Mouse (Mus musculus): ENCODE measurements around the gene Gigyf2.
A peak's percentile ranks its signal among the peaks of the same experiment; 100 is the strongest.

Gigyf2 gene

DNA sequence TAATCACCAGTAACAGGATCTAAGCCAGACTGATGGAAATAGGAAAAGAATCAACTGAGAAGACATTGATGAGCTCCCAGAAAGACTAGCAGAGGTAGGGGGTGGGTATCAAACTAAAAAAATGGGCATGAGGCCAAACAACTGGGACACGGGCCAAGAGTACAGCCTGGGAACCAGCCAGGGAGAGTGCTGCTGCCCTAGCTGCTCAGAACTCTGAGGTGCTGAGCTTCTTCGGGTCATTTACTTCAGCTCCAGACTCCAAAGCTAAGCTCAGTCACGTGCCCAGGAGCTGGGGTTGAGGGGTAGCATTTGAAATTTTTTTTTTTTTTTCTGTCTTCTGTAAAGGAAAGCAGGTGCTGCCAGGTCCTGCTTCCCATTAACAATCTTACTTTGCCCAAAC, 10.1 kb upstream of the Gigyf2 start:
- no peak for DNase-seq (ENCODE audit: low read depth)

GRCm38 (mm10) chr1:87321071-87321470, 5.7 kb upstream of the Gigyf2 start:
- DNase-seq (ENCODE audit: low read depth), result no peak

DNA sequence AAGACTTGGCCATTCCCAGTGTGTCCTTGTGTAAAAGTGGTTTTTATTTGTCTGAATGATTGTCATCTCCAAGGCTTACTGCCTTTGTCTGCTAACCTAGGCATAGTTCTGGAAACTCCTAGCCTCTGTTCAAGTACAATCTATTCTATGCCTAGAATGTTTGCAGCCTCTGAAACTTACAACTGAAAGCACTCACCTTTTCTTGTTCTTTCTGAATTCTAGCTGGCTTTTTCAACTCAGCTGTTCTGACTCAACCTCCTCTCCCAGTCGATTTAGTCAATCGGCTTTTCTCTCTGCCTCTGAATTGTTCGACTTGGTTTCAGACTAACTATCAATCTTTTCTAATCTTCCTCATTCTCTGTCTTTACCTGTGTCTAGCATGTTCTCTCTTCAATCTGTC, 4.0 kb upstream of the Gigyf2 start:
- DNase-seq (ENCODE audit: low read depth), result no peak

- DNase-seq (ENCODE audit: low read depth), result no peak
Observed at GRCm38 (mm10) chr1:87324649-87325048, 2.1 kb upstream of the Gigyf2 start.

DNA sequence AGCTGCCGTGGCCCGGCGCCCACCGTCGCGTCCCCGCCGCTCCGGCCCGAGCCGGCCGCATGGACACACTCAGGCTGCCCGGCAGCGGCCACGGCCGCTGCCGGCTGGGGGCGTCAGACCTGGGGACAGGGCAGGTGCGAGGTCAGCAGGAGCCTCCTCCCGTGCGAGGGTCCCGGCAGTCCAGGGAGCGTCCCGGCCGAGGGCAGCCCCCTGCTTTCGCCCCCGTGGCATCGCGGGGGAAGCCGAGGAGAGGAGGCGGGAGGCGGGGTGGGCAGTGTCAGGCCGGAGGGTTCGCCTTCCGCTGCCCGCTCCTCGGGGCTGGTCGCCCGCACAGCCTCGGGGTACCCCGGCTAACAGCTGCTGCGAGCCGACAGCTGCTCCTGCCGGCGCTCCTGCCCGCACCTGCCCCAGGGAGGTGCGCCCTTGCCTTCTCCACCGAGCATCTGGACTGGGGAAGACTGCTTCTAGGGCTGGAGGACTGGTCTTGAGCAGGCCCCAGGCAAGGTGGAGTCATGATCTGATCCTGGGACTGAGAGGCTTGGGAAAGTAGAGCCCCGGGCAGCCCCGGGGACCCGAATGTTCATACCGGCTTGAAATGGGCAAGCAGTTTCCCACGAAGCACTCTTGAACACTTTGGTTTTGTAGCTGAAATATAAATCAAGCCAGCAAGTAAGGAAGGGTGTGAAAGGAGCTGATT, 515 bp downstream of the Gigyf2 start:
- DNase-seq (ENCODE audit: low read depth), result peak; percentile 56

GRCm38 (mm10) chr1:87331774-87332173, 5.0 kb downstream of the Gigyf2 start:
- no peak for DNase-seq (ENCODE audit: low read depth)

- DNase-seq (ENCODE audit: low read depth), result no peak
Observed at GRCm38 (mm10) chr1:87350576-87350975, 23.8 kb downstream of the Gigyf2 start.

- no peak for DNase-seq (ENCODE audit: low read depth)
Observed at GRCm38 (mm10) chr1:87360276-87360675, 33.5 kb downstream of the Gigyf2 start.

- DNase-seq (ENCODE audit: low read depth), result peak; percentile 44
Observed at GRCm38 (mm10) chr1:87378024-87378560, 51.3 kb downstream of the Gigyf2 start.

- peak; percentile 32 for DNase-seq (ENCODE audit: low read depth)
Observed at GRCm38 (mm10) chr1:87379919-87380318, 53.1 kb downstream of the Gigyf2 start.

DNA sequence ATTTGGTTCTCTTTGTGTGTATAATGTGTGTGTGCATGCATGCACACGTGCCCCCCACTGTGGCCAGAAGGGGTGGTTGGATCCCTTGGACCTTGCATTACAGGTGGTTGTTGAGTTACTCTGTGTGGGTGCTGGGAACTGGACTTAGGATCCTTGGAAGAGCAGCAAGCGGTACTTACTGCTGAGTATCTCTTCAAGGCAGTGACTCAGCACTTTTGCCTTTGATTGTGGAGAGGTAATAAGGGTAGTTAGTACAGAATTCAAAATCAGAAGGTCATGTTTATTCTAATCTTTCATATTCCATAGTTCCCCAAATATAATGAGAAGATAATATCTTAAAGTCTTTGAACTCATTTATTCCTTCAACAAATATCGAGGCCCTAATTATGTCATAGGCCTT, 54.4 kb downstream of the Gigyf2 start:
- no peak for DNase-seq (ENCODE audit: low read depth)

DNA sequence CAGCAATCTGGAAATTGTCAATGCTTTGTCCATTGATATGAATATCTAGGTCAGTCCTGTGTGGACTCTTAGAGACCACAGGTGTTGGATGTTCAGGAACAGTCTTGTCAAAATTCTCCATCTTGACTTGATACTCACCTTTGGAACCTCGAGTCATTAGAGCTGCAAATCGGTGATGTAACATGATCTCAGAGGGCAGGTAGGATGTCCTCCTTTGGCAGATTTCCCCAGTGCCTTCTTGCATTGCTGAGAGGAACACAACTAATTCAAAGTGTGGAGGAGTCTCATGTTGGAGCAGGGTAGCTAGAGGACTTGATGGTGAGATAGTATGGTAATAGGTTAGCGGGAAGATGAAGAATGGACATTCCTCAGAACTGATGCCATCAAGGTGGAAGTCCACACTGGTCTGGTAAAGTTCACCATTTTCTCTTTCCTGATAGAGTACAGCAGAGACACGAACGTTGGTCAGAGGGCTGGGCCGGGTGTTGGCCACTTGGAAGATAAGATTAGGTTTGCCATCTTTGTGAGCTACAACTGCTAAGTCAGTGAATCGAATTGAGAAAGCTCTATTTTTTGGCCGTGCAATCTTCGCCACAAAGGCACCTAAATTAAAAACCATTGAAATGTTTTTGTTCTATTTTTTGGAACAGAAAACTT, 59.8 kb downstream of the Gigyf2 start:
- DNase-seq (ENCODE audit: low read depth), result no peak

DNA sequence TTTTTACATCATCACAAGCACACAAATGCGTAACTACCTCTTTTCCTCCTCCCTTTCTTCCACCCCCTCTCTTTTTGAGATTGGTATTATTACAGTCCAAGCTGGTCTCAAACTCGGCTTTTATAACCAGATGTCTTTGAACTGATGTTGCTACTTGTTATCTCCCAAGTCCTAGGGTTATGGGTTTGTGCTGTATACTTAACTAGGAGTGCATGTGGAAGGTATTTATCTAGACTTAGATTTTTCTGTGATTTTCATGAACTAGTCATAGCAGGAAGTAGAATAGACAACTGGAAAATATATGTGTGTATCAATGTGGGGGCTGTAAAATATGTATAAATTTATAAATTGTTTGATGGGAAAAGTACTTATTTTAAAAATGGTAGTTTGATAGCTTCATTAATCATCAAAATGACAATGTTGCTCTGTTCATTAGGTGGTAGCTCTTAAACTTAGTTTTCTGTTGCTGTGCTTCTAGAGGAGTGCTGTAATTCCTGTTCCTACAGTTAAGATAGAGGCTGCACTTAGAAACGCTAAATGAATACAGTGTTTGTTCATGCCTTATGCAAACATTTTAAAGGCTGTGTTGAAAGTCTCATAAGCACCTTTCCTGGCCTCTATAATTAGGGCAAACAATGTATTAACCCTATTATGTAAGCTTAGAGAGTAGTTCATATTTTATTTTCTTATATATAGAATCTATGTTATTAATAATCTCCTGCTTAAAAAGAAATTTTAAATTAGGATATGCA, 66.8 kb downstream of the Gigyf2 start:
- no peak for DNase-seq (ENCODE audit: low read depth)

DNA sequence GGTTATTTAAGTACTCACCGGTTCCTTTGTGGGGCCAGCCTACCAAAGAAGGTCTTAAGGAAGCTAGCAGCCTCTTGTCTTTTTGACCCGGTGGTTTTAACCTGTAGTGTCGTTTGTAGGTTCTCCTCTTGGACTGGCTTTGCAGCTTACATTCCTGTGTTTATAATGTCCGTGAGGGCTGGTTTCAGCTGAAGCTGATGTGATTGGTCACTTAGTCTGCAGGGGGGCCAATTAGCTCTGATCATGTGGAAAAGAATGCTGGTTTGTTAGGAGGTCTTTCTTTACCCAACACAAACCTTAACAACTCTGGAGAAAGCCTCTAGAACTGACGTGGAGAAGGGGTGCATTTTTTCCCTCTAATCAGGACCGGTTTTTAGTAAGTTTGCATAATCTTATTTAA, 67.8 kb downstream of the Gigyf2 start, which contains the start of gene Kcnj13:
Kcnj13 (minus strand) TSS at position 136 of the 400 bp plus-strand sequence.
- no peak for DNase-seq (ENCODE audit: low read depth)

DNA sequence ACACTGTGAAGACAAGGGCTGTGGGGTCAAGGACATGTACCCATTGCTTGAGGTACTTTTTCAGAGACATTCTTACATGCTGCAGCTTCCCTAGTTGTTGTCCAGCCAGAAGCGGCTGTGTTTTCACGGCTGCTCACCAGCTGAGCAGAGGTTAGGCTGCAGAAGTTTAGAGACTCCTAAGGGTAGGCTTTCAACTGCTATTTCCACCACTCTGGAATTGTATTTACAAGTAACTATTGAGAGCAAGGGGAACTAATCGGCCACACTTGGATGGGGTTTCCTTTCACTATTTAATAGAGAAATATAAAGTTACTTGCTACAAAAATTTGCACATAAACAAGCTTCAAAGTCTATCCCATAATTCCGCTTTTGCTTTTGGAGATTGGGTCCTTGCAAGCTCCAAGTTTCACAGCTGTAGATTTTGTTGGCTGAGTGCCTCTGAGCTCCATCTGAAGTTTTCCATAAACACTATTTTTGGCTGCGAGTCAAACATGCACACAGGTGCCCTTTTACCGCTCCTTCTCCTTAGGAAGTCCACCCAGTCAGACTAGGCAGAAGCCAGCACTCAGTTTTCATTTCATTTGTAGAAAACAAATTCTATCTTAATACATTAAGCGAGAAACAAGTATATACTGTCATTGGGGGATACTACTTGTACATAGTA, 70.3 kb downstream of the Gigyf2 start:
- DNase-seq (ENCODE audit: low read depth), result no peak

DNA sequence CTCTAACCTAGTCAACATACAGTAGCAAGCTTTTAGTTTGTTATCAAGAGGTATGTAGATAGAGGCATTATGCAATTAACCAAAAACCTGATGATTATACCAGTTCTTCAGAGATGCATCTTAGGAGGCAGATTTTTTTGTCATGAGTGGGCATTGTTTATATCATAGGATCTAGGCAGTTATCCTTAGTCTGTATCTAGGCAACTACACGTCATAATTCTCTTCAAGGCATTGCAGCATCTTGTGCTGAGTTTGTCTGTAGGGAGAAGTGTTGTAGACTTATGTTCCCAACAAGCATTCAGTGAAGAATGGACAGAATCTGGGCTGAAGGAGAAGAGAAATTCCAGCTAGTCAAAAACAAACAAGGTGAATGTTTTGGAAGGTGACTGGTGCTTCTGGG, 77.9 kb downstream of the Gigyf2 start:
- DNase-seq (ENCODE audit: low read depth), result no peak

- DNase-seq (ENCODE audit: low read depth), result peak; percentile 8
Observed at GRCm38 (mm10) chr1:87406012-87406411, 79.2 kb downstream of the Gigyf2 start.

- no peak for DNase-seq (ENCODE audit: low read depth)
Observed at GRCm38 (mm10) chr1:87409380-87409779, 82.6 kb downstream of the Gigyf2 start.

- DNase-seq (ENCODE audit: low read depth), result peak; percentile 83
Observed at GRCm38 (mm10) chr1:87418733-87419132, 91.9 kb downstream of the Gigyf2 start.

- DNase-seq (ENCODE audit: low read depth), result no peak
Observed at GRCm38 (mm10) chr1:87435125-87435524, 108.3 kb downstream of the Gigyf2 start.

GRCm38 (mm10) chr1:87436583-87436982, 109.8 kb downstream of the Gigyf2 start:
- no peak for DNase-seq (ENCODE audit: low read depth)
